Mouse (Mus musculus): ENCODE measurements around the gene Adamts12. TPM values are rescaled to one million over a fixed set of nuclear protein-coding genes. Genes with fewer than 3 reads are reported as not detected.

Gene Adamts12
- polyA plus RNA-seq, 2 experiments, result 8.7 to 10.6 TPM

GRCm38 (mm10) chr15:11179751-11180169 lies 115.2 kb downstream of the Adamts12 start:
- no peaks in the 10 kb centered on the region for H3K9me3 ChIP-seq (ENCODE audit: control insufficient read depth, low read length)
- DNase-seq (ENCODE audit: low spot score) (peak; percentile 84), ATAC-seq (ENCODE audit: low FRiP score, low read depth) (peak; percentile 92)
- H3K36me3 ChIP-seq (ENCODE audit: control insufficient read depth, insufficient read depth, low read length), result no peaks in the 10 kb centered on the region
- TF ChIP-seq POLR2A (IDR thresholded peaks at IDR 0.05; ENCODE audit: borderline replicate concordance, extremely low read depth, insufficient read depth, insufficient read length), result no peak
- no peak overlapping the region for H3K27ac ChIP-seq (replicated peaks; ENCODE audit: low read depth, low read length)
- H3K4me1 ChIP-seq (ENCODE audit: control insufficient read depth, insufficient read depth, low read length), result peaks cover 29% of the 10 kb centered on the region
- H3K4me2 ChIP-seq (replicated peaks; ENCODE audit: low read depth, low read length, severe bottlenecking), result no peak overlapping the region
- WGBS, result 19% methylated on average over 2 of the region's 2 CpGs
- no peak overlapping the region for H3K4me3 ChIP-seq (replicated peaks; ENCODE audit: low read length)
- H3K27me3 ChIP-seq (ENCODE audit: control insufficient read depth, insufficient read depth, low read length), result no peaks in the 10 kb centered on the region
- H3K9ac ChIP-seq (ENCODE audit: low read depth, low read length, severe bottlenecking), result no peak overlapping the region

GRCm38 (mm10) chr15:11186711-11187110 lies 122.1 kb downstream of the Adamts12 start:
- H3K4me1 ChIP-seq (ENCODE audit: control insufficient read depth, insufficient read depth, low read length), result no peaks in the 10 kb centered on the region
- H3K27ac ChIP-seq (replicated peaks; ENCODE audit: low read depth, low read length), result no peak overlapping the region
- no peak overlapping the region for H3K4me2 ChIP-seq (replicated peaks; ENCODE audit: low read depth, low read length, severe bottlenecking)
- no peak for DNase-seq (ENCODE audit: low spot score)
- H3K9ac ChIP-seq (ENCODE audit: low read depth, low read length, severe bottlenecking), result no peak overlapping the region
- WGBS, result 58% methylated on average over 4 of the region's 4 CpGs
- no peaks in the 10 kb centered on the region for H3K36me3 ChIP-seq (ENCODE audit: control insufficient read depth, insufficient read depth, low read length)
- no peak for TF ChIP-seq POLR2A (IDR thresholded peaks at IDR 0.05; ENCODE audit: borderline replicate concordance, extremely low read depth, insufficient read depth, insufficient read length)
- H3K9me3 ChIP-seq (ENCODE audit: control insufficient read depth, low read length), result no peaks in the 10 kb centered on the region
- ATAC-seq (ENCODE audit: low FRiP score, low read depth), result no peak
- no peaks in the 10 kb centered on the region for H3K27me3 ChIP-seq (ENCODE audit: control insufficient read depth, insufficient read depth, low read length)
- no peak overlapping the region for H3K4me3 ChIP-seq (replicated peaks; ENCODE audit: low read length)

- Histone ChIP-seq H3K9me3 (ENCODE audit: control insufficient read depth, low read length) (no peaks in the 10 kb centered on the region), H3K4me3 (replicated peaks; ENCODE audit: low read length) (no peak overlapping the region), H3K9ac (ENCODE audit: low read depth, low read length, severe bottlenecking) (no peak overlapping the region), H3K4me2 (replicated peaks; ENCODE audit: low read depth, low read length, severe bottlenecking) (no peak overlapping the region), H3K4me1 (ENCODE audit: control insufficient read depth, insufficient read depth, low read length) (no peaks in the 10 kb centered on the region), H3K36me3 (ENCODE audit: control insufficient read depth, insufficient read depth, low read length) (no peaks in the 10 kb centered on the region), H3K27ac (replicated peaks; ENCODE audit: low read depth, low read length) (no peak overlapping the region), H3K27me3 (ENCODE audit: control insufficient read depth, insufficient read depth, low read length) (no peaks in the 10 kb centered on the region)
- ATAC-seq (ENCODE audit: low FRiP score, low read depth) (no peak), DNase-seq (ENCODE audit: low spot score) (no peak)
- TF ChIP-seq POLR2A (IDR thresholded peaks at IDR 0.05; ENCODE audit: borderline replicate concordance, extremely low read depth, insufficient read depth, insufficient read length), result no peak
- 84% methylated on average over 4 of the region's 4 CpGs for whole genome bisulfite sequencing
Observed at GRCm38 (mm10) chr15:11190447-11190846, 125.9 kb downstream of the Adamts12 start.

GRCm38 (mm10) chr15:11192762-11193161 lies 128.2 kb downstream of the Adamts12 start:
- Histone ChIP-seq H3K27me3 (ENCODE audit: control insufficient read depth, insufficient read depth, low read length) (no peaks in the 10 kb centered on the region), H3K9me3 (ENCODE audit: control insufficient read depth, low read length) (no peaks in the 10 kb centered on the region), H3K4me2 (replicated peaks; ENCODE audit: low read depth, low read length, severe bottlenecking) (no peak overlapping the region), H3K4me3 (replicated peaks; ENCODE audit: low read length) (no peak overlapping the region), H3K27ac (replicated peaks; ENCODE audit: low read depth, low read length) (no peak overlapping the region), H3K36me3 (ENCODE audit: control insufficient read depth, insufficient read depth, low read length) (no peaks in the 10 kb centered on the region), H3K9ac (ENCODE audit: low read depth, low read length, severe bottlenecking) (no peak overlapping the region), H3K4me1 (ENCODE audit: control insufficient read depth, insufficient read depth, low read length) (no peaks in the 10 kb centered on the region)
- TF ChIP-seq POLR2A (IDR thresholded peaks at IDR 0.05; ENCODE audit: borderline replicate concordance, extremely low read depth, insufficient read depth, insufficient read length), result no peak
- ATAC-seq (ENCODE audit: low FRiP score, low read depth), result no peak
- 83% methylated on average over 2 of the region's 2 CpGs for WGBS
- no peak for DNase-seq (ENCODE audit: low spot score)

- peak; percentile 56 for DNase-seq (ENCODE audit: low spot score)
- Histone ChIP-seq H3K27ac (replicated peaks; ENCODE audit: low read depth, low read length) (no peak overlapping the region), H3K9me3 (ENCODE audit: control insufficient read depth, low read length) (no peaks in the 10 kb centered on the region), H3K4me2 (replicated peaks; ENCODE audit: low read depth, low read length, severe bottlenecking) (no peak overlapping the region), H3K4me3 (replicated peaks; ENCODE audit: low read length) (no peak overlapping the region), H3K27me3 (ENCODE audit: control insufficient read depth, insufficient read depth, low read length) (no peaks in the 10 kb centered on the region), H3K4me1 (ENCODE audit: control insufficient read depth, insufficient read depth, low read length) (no peaks in the 10 kb centered on the region), H3K9ac (ENCODE audit: low read depth, low read length, severe bottlenecking) (no peak overlapping the region), H3K36me3 (ENCODE audit: control insufficient read depth, insufficient read depth, low read length) (no peaks in the 10 kb centered on the region)
- no peak for TF ChIP-seq POLR2A (IDR thresholded peaks at IDR 0.05; ENCODE audit: borderline replicate concordance, extremely low read depth, insufficient read depth, insufficient read length)
- ATAC-seq (ENCODE audit: low FRiP score, low read depth), result peak; percentile 34; the same call in 1 of the 2 replicates
- 69% methylated on average over 6 of the region's 6 CpGs for WGBS
Observed at GRCm38 (mm10) chr15:11197051-11197450, 132.5 kb downstream of the Adamts12 start.

All from limb, embryonic 14.5 days (tissue).